Mouse (Mus musculus): ENCODE measurements at regions not wholly inside any gene's neighbourhood (a gene's known extent, or its start where the extent isn't known, plus 50 kb on each side); places are given as distances from the start of the nearest gene placed in this dataset.

- DNase-seq (ENCODE audit: extremely low spot score, low spot score), result no peak
Measured at GRCm38 (mm10) chr14:17347286-17347685, 312.8 kb upstream of the Thrb start.

- DNase-seq (ENCODE audit: extremely low spot score, low spot score), result no peak
Measured at GRCm38 (mm10) chr14:17352324-17353037, 307.6 kb upstream of the Thrb start.

GRCm38 (mm10) chr14:17361910-17362309 is 298.2 kb upstream of the Thrb start:
- no peak for DNase-seq (ENCODE audit: extremely low spot score, low spot score)

- DNase-seq (ENCODE audit: extremely low spot score, low spot score), result peak; percentile 46
Measured at GRCm38 (mm10) chr14:17402751-17403479, 257.1 kb upstream of the Thrb start.

- DNase-seq (ENCODE audit: extremely low spot score, low spot score), result peak; percentile 50
Measured at GRCm38 (mm10) chr14:17405551-17406336, 254.3 kb upstream of the Thrb start.

GRCm38 (mm10) chr14:17406879-17407278 is 253.2 kb upstream of the Thrb start:
- no peak for DNase-seq (ENCODE audit: extremely low spot score, low spot score)

- DNase-seq (ENCODE audit: extremely low spot score, low spot score), result no peak
Measured at GRCm38 (mm10) chr14:17408343-17408742, 251.7 kb upstream of the Thrb start.

GRCm38 (mm10) chr14:17408813-17409212 is 251.2 kb upstream of the Thrb start:
- no peak for DNase-seq (ENCODE audit: extremely low spot score, low spot score)

GRCm38 (mm10) chr14:17409497-17409896 is 250.6 kb upstream of the Thrb start:
- no peak for DNase-seq (ENCODE audit: extremely low spot score, low spot score)

GRCm38 (mm10) chr14:17410752-17411151 is 249.3 kb upstream of the Thrb start:
- DNase-seq (ENCODE audit: extremely low spot score, low spot score), result no peak

- no peak for DNase-seq (ENCODE audit: extremely low spot score, low spot score)
Measured at GRCm38 (mm10) chr14:17411299-17411698, 248.8 kb upstream of the Thrb start.

GRCm38 (mm10) chr14:17414246-17414888 is 245.7 kb upstream of the Thrb start:
- DNase-seq (ENCODE audit: extremely low spot score, low spot score), result no peak

- DNase-seq (ENCODE audit: extremely low spot score, low spot score), result no peak
Measured at GRCm38 (mm10) chr14:17427751-17428150, 232.3 kb upstream of the Thrb start.

- DNase-seq (ENCODE audit: extremely low spot score, low spot score), result no peak
Measured at GRCm38 (mm10) chr14:17429157-17429556, 230.9 kb upstream of the Thrb start.

GRCm38 (mm10) chr14:17433346-17433745 is 226.7 kb upstream of the Thrb start:
- no peak for DNase-seq (ENCODE audit: extremely low spot score, low spot score)

GRCm38 (mm10) chr14:17457946-17458345 is 202.1 kb upstream of the Thrb start:
- DNase-seq (ENCODE audit: extremely low spot score, low spot score), result no peak

GRCm38 (mm10) chr14:17478963-17479362 is 181.1 kb upstream of the Thrb start:
- no peak for DNase-seq (ENCODE audit: extremely low spot score, low spot score)

- DNase-seq (ENCODE audit: extremely low spot score, low spot score), result no peak
Measured at GRCm38 (mm10) chr14:17484866-17485265, 175.2 kb upstream of the Thrb start.

- DNase-seq (ENCODE audit: extremely low spot score, low spot score), result no peak
Measured at GRCm38 (mm10) chr14:17513756-17514155, 146.3 kb upstream of the Thrb start.

GRCm38 (mm10) chr14:17522696-17523095 is 137.4 kb upstream of the Thrb start:
- no peak for DNase-seq (ENCODE audit: extremely low spot score, low spot score)

- DNase-seq (ENCODE audit: extremely low spot score, low spot score), result no peak
Measured at GRCm38 (mm10) chr14:17523916-17524315, 136.1 kb upstream of the Thrb start.

GRCm38 (mm10) chr14:17539322-17539721 is 120.7 kb upstream of the Thrb start:
- DNase-seq (ENCODE audit: extremely low spot score, low spot score), result no peak
